Mouse (Mus musculus): ENCODE results near the gene H2-Eb1.
"Not testable (repeated sequence)": the region's sequence is repeated elsewhere in the genome, so short reads cannot be mapped to it uniquely, and the experiment has no call there.

The H2-Eb1 gene

DNA sequence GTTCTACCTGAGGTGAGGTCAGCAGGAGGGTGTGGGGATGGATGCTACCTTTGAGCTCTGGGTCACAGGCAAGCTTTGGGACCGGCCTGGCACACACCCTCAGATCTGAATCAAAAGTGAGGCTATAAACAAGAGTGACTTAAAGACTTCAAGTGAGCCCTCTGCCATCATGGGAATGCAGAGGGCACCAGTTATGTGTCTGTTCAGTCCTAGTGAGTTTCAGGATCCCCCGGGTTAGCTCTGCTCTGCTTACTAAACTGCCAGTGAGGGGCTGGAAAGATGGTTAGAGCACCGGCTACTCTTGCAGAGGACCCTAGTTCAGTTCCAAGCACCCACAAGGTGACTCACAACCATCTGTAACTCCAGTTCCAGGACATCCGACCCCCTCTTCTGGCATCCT is 13.1 kb upstream of the H2-Eb1 start:
- no peak for DNase-seq

DNA sequence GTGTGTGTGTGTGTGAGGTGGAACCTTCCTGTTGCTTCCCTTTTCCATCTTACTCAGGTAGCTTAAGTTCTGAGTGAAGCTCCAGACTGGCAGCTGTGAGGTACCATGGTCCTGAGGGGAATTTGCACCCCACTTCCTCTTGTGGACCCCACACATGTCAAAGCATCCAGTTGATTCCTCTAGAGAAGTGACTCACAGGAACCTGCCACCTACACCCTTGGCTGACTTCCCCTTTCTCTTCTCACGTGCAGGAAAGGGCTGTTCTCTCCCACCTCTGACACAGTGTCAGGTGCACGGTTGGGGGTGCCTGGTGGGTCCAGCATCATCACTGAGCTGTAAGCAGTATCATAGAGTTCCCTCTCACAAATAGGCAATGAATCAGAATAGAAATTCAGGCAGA is 12.1 kb upstream of the H2-Eb1 start:
- DNase-seq: no peak

DNA sequence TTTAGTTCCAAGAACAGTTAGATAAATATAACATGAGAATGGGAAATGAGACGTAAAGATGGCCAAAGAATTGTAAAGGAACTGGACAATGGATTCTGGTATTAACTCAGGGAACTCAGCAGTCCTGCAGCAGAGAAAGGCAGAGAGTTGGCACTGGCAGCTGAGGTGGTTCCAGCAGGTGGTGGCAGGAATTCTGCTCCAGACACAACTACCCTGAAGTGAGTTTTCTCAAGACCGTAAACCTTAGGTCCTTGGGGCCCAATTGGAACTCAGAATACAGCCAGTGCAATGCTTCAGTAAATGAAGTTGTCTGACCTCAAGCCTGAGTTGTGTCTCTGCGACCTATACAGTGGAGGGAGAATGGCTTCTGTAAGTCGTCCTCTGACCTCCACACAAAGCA is 11.4 kb upstream of the H2-Eb1 start:
- no peak for DNase-seq

DNA sequence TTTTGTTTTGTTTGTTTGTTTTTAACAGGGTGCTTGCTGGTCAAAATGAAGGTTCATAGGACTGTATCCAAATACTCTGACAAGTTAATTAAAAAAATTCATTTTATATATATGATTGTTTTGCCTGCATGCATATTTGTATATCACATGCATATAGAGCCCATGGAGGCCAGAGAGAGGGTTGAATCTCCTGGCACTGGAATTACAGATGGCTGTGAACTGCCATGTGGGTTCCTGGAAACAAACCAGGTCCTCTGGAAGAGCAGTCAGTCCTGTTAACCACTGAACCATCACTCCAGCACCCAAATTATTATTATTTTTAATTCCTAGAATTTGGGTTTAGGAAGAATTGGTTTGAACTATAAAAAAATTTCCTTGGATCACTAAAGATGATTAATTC is 10.4 kb upstream of the H2-Eb1 start:
- DNase-seq: no peak

DNA sequence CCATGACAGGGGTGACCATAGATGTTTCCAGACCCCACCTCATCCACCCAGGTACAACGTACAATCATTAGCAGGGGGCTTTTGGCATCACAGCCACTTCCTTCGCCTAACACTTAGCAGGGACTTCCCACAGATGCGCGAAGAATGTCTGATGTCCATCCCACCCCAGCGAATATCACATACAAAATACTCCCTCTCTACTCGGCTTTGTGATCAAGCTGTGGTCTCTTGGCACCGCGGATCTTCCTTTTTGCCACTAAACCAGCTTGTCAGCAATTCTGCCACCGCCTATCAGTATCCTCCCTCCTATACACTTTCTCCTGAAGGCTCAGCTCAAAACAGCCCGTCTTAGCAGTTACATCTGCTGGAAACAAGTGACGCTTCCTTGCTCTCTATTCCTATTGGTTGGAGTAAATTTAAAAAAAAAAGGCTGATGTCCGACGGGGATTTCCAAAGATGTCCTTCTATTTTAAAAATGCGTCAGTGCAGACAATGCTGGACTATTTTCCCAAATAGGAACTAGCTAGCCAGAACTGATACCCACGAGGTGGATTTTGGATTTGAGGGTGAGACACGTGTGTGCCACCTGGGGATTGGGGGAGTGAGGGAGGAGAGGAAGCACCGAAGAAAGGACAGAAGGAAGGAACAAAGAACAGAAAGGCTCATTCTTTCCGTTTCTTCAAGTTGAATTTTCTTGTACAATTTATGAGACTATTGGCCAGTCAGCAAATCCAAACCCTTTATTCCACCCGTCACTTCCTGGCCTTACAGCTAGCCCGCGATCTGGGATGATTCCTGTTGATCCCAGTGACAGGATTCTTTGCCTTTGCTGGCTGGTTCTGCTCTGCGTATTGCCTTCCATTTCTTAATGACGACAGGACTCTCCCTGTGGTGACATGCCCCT is 9.5 kb upstream of the H2-Eb1 start:
- DNase-seq: peak in 1 of 2 experiments; percentile 26

DNA sequence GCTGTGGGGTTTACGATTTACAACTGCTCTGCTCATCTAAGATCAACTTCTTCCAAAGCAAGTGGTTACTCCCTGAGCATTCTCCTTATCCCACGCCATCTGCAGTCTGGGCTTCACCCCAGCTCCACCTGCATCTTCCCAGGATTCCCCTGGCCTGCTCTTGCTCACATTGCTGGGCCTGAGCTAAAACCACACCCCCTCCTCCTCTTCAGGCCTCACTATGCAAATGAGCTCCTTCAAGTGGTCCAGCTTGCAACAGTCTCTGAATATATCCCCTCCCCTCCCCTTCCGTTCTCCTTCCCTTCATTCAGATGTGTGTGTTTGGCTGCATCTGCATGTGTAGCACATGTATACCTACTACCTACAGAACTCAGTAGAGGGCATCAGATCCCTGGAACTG is 6.3 kb upstream of the H2-Eb1 start:
- DNase-seq: no peak

DNA sequence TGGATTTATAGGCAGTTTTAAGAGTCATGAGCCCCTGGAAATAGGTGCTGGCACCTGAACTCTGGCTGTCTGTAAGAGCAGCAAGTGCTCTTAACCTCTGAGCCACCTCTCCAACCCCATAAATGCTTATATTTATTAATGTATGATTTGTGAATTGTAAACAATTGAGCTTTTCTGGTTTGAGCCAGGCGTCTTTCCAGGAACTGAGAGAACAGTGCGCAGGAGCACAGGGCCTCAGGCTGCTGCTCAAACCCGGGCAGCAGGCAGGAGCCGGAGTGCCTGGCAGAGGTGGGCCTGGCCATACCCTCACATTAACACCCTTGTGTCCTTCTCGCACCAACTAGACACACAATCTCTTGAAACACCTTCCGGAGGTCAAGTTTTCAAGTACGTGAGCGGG is 5.6 kb upstream of the H2-Eb1 start:
- no peak for DNase-seq

DNA sequence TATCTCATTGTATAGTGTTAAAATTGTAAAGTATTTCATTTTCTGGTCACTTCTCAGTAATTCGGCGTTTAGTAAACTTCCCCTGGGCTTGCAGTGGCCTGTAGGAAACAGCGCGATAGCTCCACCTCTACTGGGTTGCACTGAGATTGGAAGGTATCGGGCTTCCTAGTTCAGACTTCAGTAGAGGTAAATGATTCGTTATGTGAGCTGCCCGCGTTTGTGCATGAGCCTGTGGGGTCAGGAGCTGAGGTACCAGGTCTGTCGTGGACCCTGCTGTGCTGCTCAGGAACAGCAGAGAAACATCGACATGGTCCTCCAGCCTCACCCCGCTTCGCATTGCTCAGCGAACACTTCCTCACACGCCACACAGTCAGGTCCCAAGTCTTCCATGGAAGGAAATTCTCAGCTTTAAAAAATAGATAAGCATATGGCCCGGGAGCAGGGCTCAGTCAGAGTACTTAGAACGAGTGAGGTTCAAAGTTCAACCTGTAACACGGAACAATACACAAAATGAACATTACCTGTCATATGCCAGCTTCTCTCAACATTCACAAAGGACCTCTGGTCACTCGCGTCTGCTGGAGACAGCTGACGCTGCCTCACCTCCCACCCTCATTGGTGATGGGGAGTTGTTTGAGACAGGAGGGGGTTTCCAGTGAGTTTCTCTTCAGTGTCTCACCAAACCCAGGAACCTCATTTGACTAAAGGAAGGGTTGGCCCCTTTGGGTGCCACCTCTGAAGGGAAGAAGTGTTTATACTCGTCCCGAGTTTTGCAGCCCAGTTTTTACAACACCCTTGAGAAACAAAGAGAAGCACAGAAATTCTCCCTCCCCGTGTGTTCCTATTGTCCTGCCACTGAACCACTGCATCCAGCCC is 4.7 kb upstream of the H2-Eb1 start:
- DNase-seq: no peak

DNA sequence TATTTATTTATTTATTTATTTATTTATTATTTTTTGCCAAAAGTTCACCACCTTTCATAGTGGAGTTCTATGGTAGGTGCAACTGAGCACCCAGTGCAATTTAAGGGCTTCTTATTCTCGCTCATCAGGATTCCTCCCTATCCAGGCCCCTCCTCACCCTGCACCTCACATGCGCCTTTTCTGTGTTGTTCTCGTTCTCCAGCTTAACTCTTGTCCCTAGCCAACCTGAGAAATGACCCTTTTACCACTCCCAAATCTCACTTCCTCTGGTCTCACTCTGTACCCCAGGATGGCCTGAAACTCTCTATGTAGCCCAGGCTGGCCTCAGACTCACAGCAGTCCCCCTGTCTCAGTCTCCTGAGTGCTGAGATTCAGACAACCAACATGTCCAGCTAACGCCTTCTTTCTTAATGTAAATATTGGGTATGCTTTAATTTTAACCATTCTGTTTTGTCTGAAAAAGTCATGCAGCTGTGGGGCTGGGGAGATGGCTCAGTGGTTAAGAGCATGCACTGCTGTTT is 3.9 kb upstream of the H2-Eb1 start:
- DNase-seq: no peak

DNA sequence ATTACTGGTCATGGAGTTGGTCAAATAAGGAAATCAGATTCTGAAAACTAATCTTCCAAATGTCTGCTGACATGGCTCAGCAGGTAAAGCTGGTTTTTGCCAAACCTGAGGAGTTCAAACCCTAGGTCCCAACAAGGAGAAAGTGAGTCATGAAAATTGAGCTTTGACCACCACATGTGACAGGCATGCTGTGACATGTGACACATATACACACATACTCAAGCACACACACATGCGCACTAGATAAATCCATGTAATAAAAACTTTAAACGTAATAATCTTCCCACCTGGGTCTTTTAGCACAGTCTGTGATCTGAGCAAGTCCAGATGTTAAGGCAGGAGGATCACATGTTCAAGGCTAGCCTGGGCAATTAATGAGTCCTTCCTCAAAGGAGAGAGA is 1.9 kb upstream of the H2-Eb1 start:
- DNase-seq: no peak

DNA sequence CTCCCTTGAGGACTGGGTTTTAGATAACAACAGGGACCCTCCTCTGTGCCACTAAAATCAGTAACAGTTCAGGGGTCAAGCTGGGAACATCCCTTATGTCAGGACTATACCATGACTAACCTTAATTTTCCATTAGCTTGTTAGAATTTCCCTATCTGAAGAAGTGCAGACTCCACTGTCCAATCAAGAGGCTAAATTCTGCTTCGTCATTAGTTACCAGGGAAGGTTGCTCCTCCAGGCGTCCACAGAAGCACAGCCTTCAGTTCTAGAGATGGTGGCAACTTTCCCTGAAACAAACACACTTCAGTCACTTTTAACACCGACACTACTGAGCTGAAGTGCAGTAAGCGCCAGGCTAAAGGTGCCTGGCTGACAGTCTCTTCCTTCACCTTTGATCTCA is 916 bp upstream of the H2-Eb1 start:
- peak; percentile 62 to 70 for DNase-seq

DNA sequence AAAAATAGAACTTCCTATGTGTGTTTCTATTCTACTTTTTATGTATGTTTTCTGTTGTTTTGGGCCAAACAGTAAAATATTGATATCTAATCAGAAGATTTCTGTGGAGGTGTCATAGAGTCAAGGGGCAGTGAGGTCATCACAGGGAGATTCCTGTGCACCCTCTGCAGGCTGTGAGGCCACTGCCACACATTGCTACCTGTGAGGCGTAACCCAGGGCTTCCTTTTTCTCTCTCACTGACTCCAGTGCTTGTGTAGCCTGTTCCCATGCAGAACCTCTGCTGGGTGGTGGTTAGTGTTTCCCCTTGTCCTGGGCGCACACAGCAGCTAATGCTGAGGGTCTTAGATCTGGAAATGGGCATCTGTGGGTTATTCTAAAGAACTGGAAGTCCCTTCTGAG is 740 bp downstream of the H2-Eb1 start:
- DNase-seq: no peak

DNA sequence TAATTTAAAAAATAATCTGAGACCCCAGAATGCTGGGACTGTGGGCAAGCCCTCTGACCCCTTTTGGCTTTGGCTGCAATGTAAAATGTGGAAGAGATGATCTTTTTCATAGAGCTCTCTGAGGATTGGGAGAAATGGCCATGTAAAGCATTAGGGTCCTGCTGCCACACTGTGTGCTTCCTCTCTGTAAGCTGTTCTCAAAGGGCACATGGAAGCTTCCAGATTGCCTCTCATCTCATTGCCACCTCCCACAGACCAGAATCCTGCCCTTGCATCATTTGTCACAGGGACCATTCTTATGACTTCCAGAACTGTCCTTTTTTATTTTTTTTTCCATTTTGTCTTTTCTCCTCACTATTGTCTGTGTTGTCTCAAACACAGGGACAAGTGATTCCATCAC is 1.5 kb downstream of the H2-Eb1 start:
- no peak for DNase-seq

DNA sequence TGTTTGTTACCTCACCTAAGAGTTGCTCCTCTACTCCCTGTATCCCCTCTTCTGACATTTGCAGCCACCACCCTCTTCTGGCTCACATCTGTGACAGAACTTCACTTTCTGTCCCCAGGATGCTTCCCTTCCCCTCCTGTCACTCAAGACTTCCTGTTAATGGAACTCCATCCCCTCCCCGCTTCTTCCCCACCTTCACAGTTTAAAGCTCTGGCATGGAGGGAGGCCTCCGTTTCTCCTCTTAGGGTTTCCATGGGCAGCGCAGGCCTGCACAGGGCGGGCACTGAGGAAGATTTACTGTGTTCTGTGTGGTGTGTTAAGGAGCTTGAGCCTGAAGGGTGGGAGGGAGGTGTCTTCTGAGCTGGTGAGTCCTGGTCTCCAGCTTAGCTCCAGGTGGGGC is 2.5 kb downstream of the H2-Eb1 start:
- no peak for DNase-seq

DNA sequence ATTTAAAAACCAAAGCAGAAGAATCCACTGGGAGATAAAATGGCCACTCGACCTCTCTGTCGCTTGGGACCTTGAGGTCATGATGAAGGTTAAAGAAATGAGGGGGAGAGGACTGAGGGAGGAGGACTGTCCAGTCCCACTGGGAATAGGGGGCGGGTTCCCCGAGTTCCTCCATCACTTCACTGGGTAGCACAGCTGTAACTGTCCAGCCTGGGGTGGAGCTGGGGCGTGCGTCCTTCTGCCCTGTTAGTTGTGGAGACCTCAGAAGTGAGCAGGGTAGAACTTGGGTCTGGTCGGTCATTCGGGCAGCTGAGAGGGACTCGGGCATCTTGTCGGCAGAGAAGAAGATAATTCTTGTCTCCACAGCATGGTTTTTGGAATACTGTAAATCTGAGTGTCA is 3.6 kb downstream of the H2-Eb1 start:
- no peak for DNase-seq

DNA sequence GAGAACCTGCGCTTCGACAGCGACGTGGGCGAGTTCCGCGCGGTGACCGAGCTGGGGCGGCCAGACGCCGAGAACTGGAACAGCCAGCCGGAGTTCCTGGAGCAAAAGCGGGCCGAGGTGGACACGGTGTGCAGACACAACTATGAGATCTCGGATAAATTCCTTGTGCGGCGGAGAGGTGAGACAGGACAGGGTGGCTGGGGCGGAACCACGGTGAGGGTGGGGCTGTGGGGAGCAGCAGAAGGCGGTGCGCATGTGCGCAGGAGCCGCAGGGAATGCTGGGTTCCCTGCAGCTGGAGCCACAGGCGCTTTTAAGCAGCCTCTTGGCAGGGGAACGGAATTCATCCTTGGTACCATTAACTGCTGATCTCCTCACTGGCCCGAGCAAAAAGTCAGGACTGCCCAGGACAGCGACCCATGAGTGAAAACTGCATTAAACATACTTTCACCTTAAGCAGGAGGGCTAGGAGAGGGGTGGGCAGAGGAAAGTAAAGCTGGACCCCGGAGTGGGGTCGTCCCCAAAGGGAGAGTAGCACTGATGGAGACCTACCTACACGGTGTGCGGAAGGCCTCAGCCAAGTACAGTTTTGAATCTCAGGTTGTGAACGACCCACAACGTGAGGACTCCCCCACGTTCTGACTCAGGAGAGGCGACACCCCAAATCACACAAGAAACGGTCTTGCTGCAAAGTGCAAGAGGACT is 4.2 kb downstream of the H2-Eb1 start:
- DNase-seq: peak; percentile 83 to 91

DNA sequence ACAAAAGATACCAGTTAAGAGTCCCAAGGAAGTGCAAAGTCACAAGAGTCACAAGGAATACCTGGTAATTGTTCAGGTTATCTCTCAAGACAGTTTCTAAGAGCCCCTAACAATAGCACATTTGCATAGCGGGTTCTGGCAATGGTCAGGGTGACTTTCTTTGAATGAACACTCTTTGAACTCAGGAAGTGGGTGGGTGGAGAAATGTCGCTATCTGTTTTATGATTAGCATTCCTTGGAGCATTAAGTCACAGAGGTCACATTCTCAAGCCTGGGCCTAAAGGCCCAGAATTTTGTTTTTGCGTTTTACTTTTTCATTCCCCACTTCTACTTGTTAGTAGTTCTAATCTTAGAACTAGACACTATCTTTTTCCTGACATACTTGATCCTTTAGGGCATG is 4.9 kb downstream of the H2-Eb1 start:
- not testable (repeated sequence) for DNase-seq

DNA sequence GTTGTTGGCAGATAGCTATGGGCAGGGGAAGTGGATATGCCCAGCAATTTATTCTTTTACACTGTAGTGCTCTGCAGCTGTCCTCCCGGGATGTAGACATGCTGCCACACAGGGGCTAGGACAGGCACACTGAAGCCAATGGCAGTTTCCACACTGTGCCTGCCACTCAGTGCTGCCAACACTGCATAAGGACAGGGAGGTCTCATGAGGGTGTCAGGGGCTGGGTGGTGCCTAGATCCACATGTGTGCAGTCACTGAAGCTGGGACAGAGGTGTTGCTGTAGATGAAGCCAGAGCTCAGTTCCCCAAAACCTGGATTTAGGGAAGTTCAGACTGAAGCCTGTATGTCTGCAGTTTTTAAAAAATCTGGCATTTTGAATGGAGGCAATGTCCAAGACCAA is 6.5 kb downstream of the H2-Eb1 start:
- DNase-seq: no peak

DNA sequence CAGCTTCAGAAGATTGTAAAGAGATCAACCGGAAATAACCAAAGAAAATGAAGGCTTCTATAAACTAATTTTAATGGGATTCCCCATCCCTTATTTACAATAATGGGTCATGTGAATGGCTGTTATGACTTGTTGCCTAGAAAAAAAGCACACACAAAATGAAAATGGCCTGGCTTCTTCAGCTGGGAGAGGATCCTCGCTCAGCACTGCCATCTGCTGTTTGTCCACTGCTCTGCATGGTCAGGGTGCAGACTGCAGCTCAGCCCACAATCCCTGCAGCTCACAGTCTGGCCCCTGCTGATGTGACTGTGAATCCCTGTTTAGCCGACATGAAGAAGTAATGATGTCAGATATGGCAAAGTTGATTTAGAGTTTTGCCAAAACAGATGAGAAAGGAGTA is 7.7 kb downstream of the H2-Eb1 start:
- DNase-seq: peak; percentile 79 to 85

DNA sequence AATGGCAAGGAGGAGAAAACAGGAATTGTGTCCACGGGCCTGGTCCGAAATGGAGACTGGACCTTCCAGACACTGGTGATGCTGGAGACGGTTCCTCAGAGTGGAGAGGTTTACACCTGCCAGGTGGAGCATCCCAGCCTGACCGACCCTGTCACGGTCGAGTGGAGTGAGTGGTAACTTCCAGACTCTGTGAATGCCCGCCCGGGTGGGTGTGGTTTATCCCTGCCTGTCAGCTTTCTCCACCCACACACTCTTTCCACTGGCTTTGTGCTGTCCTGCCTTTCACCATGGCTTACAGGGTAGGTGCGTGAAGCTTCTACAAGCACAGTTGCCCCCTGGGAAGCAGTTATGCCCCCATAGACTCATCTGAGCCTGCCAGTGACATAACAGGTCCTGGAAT is 8.6 kb downstream of the H2-Eb1 start:
- peak in 1 of 2 experiments; percentile 14 for DNase-seq

DNA sequence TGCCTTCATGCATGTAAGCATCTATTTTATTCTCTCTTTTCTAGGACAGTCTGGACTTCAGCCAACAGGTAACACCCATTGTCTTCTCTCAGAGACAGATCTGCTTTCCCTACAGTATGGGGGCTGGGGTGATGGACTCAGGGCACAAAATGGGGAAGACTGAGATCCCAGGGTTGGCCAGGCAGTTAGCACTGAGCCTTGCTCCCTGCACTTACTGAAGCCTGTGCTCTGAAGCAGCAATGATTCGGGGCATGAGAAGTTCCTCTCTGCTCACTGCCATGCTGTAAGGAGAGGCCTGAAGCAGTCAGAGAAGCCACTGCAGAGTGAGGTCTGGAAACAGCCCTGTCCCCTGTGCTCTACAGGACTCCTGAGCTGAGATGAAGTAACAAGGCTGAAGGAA is 9.8 kb downstream of the H2-Eb1 start:
- no peak for DNase-seq

DNA sequence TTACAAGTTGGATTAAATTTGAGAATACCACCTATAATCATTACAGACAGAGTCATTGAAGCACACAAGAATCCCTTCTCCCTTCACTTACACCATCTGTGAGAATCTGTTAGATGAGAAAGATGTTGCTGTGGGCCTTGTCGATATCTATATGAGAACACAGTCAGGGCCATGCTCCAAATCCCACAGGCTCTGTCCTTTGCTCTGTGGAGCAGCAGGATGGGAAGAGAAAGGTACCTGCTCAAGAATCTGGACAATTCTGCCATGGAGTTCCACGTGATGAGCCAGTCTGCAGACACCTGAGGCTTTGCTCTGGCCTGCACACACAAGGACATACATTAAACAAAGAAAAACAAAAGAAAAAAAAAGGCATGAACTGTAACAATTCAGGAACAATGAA is 11.0 kb downstream of the H2-Eb1 start:
- no peak for DNase-seq

DNA sequence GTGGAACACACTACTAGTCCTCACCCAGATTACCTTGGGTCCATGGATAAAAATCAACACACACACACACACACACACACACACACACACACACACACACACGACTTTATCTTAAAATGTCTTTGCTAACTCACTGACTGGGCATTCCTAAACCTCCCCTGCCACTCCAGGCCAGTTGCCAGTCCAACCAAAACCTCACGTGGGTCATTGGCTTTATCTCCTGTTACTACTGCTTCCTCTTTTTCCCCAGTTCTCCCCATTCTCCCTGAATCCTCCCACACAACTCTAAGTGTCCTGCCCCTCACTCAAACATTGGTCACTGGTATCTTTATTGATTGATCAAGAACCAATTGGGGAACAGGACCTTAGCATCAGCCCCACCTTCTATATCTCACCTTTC is 11.6 kb downstream of the H2-Eb1 start:
- no peak for DNase-seq
